Mouse (Mus musculus) adrenal gland, adult 2 months (tissue): ENCODE results near the gene Sfr1. TPM values are rescaled to one million over a fixed set of nuclear protein-coding genes. Genes with fewer than 3 reads are reported as not detected.

Experiments used
- DNase-seq: peaks from one replicate; pipeline ENCODE4 v3.0.0; 2021
- long read RNA-seq: library from polyadenylated mRNA; stranded (forward); transcript quantifications from one replicate; pipeline ENCODE4 v2.0.0, GENCODE M21; 2021
- polyA plus RNA-seq: library from polyadenylated mRNA; depleted of rRNA; stranded (reverse); fragments of >200 nt; gene quantifications from 2 replicates; pipeline ENCODE4 v1.2.3, GENCODE M21; 2012; rRNA removed
- total RNA-seq, 2 experiments: library from RNA; stranded (reverse); gene quantifications; 2 replicates each; pipeline ENCODE4 v1.2.3; 2021

The Sfr1 gene
- total RNA-seq (10 to 100 TPM; 88.4 to 89.9 TPM), polyA plus RNA-seq (45.7 and 62.8 TPM in 2 replicates)
- long read RNA-seq, transcript Sfr1-201 (4 exons, 1,657 nt): major isoform, 40 of 76 reads
- long read RNA-seq, partial matches to known transcripts: 0 of 76 reads
- long read RNA-seq, other reads (novel, unspliced or antisense): 36 of 76 reads

GRCm38 (mm10) chr19:47731071-47731881 lies at the start of gene Sfr1:
TSS of gene Sfr1 (plus strand) at chr19:47731682.
- DNase-seq: peak; percentile 100

GRCm38 (mm10) chr19:47689592-47689991 lies 41.9 kb upstream of the Sfr1 start:
- peak; percentile 29 for DNase-seq

GRCm38 (mm10) chr19:47691994-47692393 lies 39.5 kb upstream of the Sfr1 start, which contains the start of gene Col17a1:
TSS of gene Col17a1 (minus strand) at chr19:47692094.
- no peak for DNase-seq

GRCm38 (mm10) chr19:47695725-47696124 lies 35.8 kb upstream of the Sfr1 start:
- no peak for DNase-seq

GRCm38 (mm10) chr19:47696411-47696810 lies 35.1 kb upstream of the Sfr1 start:
- no peak for DNase-seq

- no peak for DNase-seq
Observed at GRCm38 (mm10) chr19:47697067-47697466, 34.4 kb upstream of the Sfr1 start.

- DNase-seq: no peak
Observed at GRCm38 (mm10) chr19:47698266-47698665, 33.2 kb upstream of the Sfr1 start.

GRCm38 (mm10) chr19:47699743-47700142 lies 31.7 kb upstream of the Sfr1 start:
- DNase-seq: peak; percentile 73

- DNase-seq: no peak
Observed at GRCm38 (mm10) chr19:47700509-47700908, 31.0 kb upstream of the Sfr1 start.

- no peak for DNase-seq
Observed at GRCm38 (mm10) chr19:47705080-47705771, 26.3 kb upstream of the Sfr1 start.

GRCm38 (mm10) chr19:47705772-47706309 lies 25.6 kb upstream of the Sfr1 start:
- no peak for DNase-seq

GRCm38 (mm10) chr19:47710376-47710775 lies 21.1 kb upstream of the Sfr1 start:
- peak; percentile 40 for DNase-seq

- DNase-seq: no peak
Observed at GRCm38 (mm10) chr19:47713457-47713856, 18.0 kb upstream of the Sfr1 start.

GRCm38 (mm10) chr19:47716144-47716543 lies 15.3 kb upstream of the Sfr1 start:
- no peak for DNase-seq

- no peak for DNase-seq
Observed at GRCm38 (mm10) chr19:47719147-47719546, 12.3 kb upstream of the Sfr1 start.

- DNase-seq: peak; percentile 31
Observed at GRCm38 (mm10) chr19:47722471-47722870, 9.0 kb upstream of the Sfr1 start.

GRCm38 (mm10) chr19:47724903-47725302 lies 6.6 kb upstream of the Sfr1 start:
- DNase-seq: no peak

GRCm38 (mm10) chr19:47725643-47726140 lies 5.8 kb upstream of the Sfr1 start:
- DNase-seq: no peak

- peak; percentile 83 for DNase-seq
Observed at GRCm38 (mm10) chr19:47730691-47731070, 801 bp upstream of the Sfr1 start.

GRCm38 (mm10) chr19:47731931-47732330 lies 449 bp downstream of the Sfr1 start:
- DNase-seq: peak; percentile 71

- no peak for DNase-seq
Observed at GRCm38 (mm10) chr19:47747072-47747471, 15.6 kb downstream of the Sfr1 start.

- no peak for DNase-seq
Observed at GRCm38 (mm10) chr19:47748950-47749349, 17.5 kb downstream of the Sfr1 start.
